Mouse (Mus musculus) midbrain, postnatal 0 days (tissue): ENCODE measurements around the gene Kcnh7. TPM values are rescaled to one million over a fixed set of nuclear protein-coding genes. Genes with fewer than 3 reads are reported as not detected.
A peak's percentile ranks its signal among the peaks of the same experiment; 100 is the strongest.

ENCODE experiments used
- ATAC-seq: fragments of 200-750 bp; cut with Nextera tagmentation; 2 replicates; pipeline ENCODE4 v1.8.0; 2017; ENCODE audit warnings: moderate number of reproducible peaks, mild to moderate bottlenecking, moderate TSS enrichment, moderate library complexity; ENCODE audit not compliant: low FRiP score
- DNase-seq: peaks from one replicate; pipeline ENCODE4 v3.0.0-alpha.2; 2015; ENCODE audit warnings: low spot score
- H3K27ac ChIP-seq: fragments of 300-500 bp; sonication (generic); 2 replicates; pipeline ENCODE4 v1.5.1; 2014; ENCODE audit warnings: low read depth, mild to moderate bottlenecking, low read length, mixed read lengths
- H3K27me3 ChIP-seq: fragments of 300-500 bp; sonication (generic); 2 replicates; pipeline ENCODE4 v1.6.1; 2014; ENCODE audit warnings: low read length, control low read depth, mixed read lengths; ENCODE audit not compliant: insufficient read depth
- H3K36me3 ChIP-seq: fragments of 300-500 bp; sonication (generic); 2 replicates; pipeline ENCODE4 v1.6.1; 2014; ENCODE audit warnings: low read length, control low read depth, mixed read lengths; ENCODE audit not compliant: insufficient read depth
- H3K4me1 ChIP-seq: fragments of 300-500 bp; sonication (generic); 2 replicates; pipeline ENCODE4 v1.6.1; 2014; ENCODE audit warnings: mild to moderate bottlenecking, control low read depth, antibody characterized with exemption, low read length, mixed read lengths; ENCODE audit not compliant: insufficient read depth
- H3K4me2 ChIP-seq: fragments of 300-500 bp; sonication (generic); 2 replicates; pipeline ENCODE4 v1.6.1; 2014; ENCODE audit warnings: low read depth, mild to moderate bottlenecking, low read length, mixed read lengths; ENCODE audit not compliant: poor library complexity, severe bottlenecking
- H3K4me3 ChIP-seq: fragments of 300-500 bp; sonication (generic); 2 replicates; pipeline ENCODE4 v1.5.1; 2014; ENCODE audit warnings: low read depth, mild to moderate bottlenecking, low read length, moderate library complexity
- H3K9ac ChIP-seq: fragments of 300-500 bp; sonication (generic); replicated peaks from 2 replicates; pipeline ENCODE4 v1.6.1; 2014; ENCODE audit warnings: mild to moderate bottlenecking, low read length, moderate library complexity, mixed read lengths; ENCODE audit not compliant: poor library complexity, severe bottlenecking
- H3K9me3 ChIP-seq: fragments of 300-500 bp; sonication (generic); 2 replicates; pipeline ENCODE4 v1.6.1; 2016; ENCODE audit warnings: low read length, control low read depth
- CTCF ChIP-seq: IDR thresholded peaks from 2 replicates; pipeline ENCODE4 v1.5.1; 2016; ENCODE audit warnings: antibody characterized with exemption, mild to moderate bottlenecking
- WGBS: fragments of 180-500 bp; shearing (Covaris S2); extraction: QIAGEN DNeasy Blood & Tissue Kit; methylation state at CpG from one replicate; pipeline ENCODE4 v1.1.7; 2014; 5-methylcytosine and 5-hydroxymethylcytosine counted together
- polyA plus RNA-seq: library from polyadenylated mRNA; unstranded; fragments of >200 nt; fragmentation: Nextera tagmentation; extraction: Ambion mirVana; gene quantifications from 2 replicates; pipeline ENCODE4 v1.2.1, GENCODE M21; 2015
- total RNA-seq: library from RNA; depleted of rRNA; stranded (reverse); fragments of >200 nt; gene quantifications from 2 replicates; pipeline ENCODE4 v1.2.3, GENCODE M21; 2014; rRNA removed

Kcnh7 gene
- total RNA-seq (10.5 and 17.8 TPM in 2 replicates), polyA plus RNA-seq (6.5 and 8.6 TPM in 2 replicates)

DNA sequence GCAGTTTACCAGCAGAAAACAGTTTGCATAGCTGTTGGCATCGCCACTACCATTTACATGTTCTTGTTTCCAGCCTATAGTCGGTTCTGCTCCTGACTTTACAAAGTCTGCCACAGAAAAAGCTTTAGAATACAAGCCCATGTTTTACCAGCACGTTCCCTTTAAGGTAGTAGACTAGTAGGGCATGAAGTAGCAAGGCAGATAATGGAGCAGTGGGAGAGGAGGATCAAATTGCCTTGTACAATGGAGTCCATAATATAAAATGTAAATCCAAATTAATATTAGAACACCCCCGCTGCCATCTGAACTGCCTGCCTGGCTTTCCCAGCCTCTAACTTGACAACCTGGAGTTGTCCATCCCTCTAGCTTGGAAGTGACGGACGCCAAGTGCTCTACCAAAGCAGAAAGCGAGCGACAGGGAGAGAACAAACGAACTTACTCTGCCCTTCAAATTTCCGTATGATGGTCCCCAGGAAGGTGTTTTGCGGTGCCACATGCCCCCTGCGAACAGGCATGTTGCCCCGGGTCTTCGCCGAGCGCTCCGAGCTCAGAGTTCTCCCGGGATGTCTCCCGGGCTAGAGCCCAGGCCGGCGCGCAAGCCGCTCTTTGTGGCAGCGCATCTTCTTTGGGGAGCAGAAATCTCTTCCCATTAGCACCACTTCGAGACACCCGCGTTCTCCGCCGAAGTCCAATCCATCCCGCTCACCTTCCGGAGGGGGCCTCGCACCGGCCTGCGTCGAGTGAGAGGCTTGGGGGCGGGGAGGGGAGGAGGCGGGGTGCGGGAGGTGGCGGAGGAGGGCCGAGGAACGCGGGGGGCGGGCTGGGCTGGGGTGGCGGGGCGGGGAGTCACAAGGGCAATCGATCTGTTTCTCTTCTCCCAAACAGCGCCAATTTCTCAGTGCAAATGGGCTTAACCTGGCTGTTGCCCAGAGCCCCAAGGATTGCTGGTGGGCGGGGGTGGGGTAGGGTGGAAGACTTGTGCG, at the start of gene Kcnh7:
Gene Kcnh7 (minus strand): TSS at position 725 of the 983 bp plus-strand sequence.
- peak within 1 kb of the TSS; percentile 57 for H3K4me2 ChIP-seq
- whole genome bisulfite sequencing, result under 1% methylated on average over 37 of the region's 49 CpGs
- DNase-seq, result peak; percentile 57
- peak within 1 kb of the TSS; percentile 66 for H3K4me3 ChIP-seq
- no peaks in the 10 kb centered on the region for H3K27me3 ChIP-seq
- TF ChIP-seq CTCF, result no peak
- H3K36me3 ChIP-seq, result no peaks in the 10 kb centered on the region
- peak within 1 kb of the TSS; percentile 87 for H3K27ac ChIP-seq
- peak; percentile 86 for ATAC-seq
- no peaks in the 10 kb centered on the region for H3K9me3 ChIP-seq
- peak within 1 kb of the TSS; percentile 77 for H3K9ac ChIP-seq
- no peaks in the 10 kb centered on the region for H3K4me1 ChIP-seq

GRCm38 (mm10) chr2:63207435-63207834, 23.3 kb upstream of the Kcnh7 start:
- TF ChIP-seq CTCF, result no peak
- no peak overlapping the region for H3K4me2 ChIP-seq
- 0 out of 2 replicates have a peak, but pooled peaks have one; percentile 23 for ATAC-seq
- WGBS, result 44% methylated on average over 3 of the region's 3 CpGs
- H3K9ac ChIP-seq, result no peak overlapping the region
- no peaks in the 10 kb centered on the region for H3K4me1 ChIP-seq
- peak; percentile 15 for DNase-seq
- H3K27me3 ChIP-seq, result no peaks in the 10 kb centered on the region
- H3K9me3 ChIP-seq, result no peaks in the 10 kb centered on the region
- H3K4me3 ChIP-seq, result no peak overlapping the region
- H3K27ac ChIP-seq, result no peak overlapping the region
- H3K36me3 ChIP-seq, result no peaks in the 10 kb centered on the region

DNA sequence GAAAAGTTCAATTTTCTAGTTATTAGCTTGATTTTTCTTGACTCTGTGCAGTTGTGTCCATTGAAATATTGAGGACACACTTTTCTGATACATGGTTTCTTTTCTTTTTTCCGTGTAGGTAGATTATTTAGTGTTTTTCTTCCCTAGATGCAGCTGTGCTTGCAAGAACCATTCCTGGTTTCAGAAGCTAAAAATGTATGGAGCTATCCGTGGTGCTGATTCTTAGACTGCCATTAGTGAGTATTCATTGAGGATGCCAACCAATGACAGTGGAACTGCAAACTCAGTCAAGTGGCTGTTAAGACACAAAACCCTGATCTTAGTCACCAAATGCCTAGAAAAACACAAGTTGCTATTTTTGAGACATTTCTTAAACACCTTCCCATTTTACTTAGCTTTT, 1.9 kb upstream of the Kcnh7 start:
- Histone ChIP-seq H3K36me3 (no peaks in the 10 kb centered on the region), H3K4me2 (no peak overlapping the region), H3K27me3 (no peaks in the 10 kb centered on the region), H3K27ac (no peak overlapping the region), H3K9ac (no peak overlapping the region), H3K9me3 (no peaks in the 10 kb centered on the region), H3K4me1 (no peaks in the 10 kb centered on the region), H3K4me3 (no peak overlapping the region)
- ATAC-seq (no peak), DNase-seq (peak; percentile 30)
- 2% methylated on average over 2 of the region's 2 CpGs for WGBS
- TF ChIP-seq CTCF, result no peak

DNA sequence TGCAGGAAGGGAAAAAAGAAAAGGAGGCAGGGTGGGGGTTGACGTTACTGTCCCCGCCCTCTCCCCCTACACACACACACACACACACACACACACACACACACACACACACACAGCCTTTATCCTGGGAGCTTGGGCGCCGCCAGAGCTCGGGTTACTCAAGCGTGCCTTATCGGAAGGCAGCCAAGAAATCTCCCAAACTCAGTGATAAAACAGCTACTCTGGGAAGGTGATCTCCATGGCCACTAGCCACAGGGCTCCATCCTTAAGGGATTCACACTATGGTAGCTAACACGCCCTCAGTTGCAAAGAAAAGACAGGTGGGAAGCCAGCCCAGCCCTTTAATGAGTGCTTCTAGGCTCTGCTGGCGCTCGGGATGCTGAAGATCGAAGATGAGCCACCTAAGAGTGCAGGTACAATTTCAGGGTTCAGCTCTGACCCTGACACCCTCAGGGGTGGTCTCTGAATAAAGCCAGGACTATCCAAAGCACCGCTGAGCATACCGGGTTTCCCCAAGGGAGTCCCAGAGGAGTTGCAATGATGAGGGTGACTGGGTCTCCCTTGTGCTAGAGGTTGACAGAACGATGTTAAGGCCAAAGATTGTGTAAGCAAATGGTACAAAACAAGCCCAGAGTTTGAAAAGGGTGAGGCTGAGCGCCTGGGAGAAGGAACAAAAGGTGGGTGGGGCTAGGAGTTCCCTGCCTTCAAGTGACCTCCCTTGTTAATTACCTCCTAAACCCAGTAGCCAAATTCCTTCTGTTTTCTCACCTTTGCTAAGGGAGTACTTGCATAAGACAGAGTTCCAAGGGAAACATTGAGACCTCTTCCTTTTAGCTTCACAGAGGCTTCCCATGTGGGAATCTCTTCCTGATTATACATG, 704 bp upstream of the Kcnh7 start:
- Histone ChIP-seq H3K27me3 (no peaks in the 10 kb centered on the region), H3K4me2 (peak overlapping the region; percentile 57), H3K27ac (peak overlapping the region; percentile 87), H3K4me1 (no peaks in the 10 kb centered on the region), H3K4me3 (peak overlapping the region; percentile 66), H3K9ac (peak overlapping the region; percentile 77), H3K9me3 (no peaks in the 10 kb centered on the region), H3K36me3 (no peaks in the 10 kb centered on the region)
- peak; percentile 51 for DNase-seq
- WGBS, result 2% methylated on average over 15 of the region's 15 CpGs
- ATAC-seq, result peak; percentile 88
- TF ChIP-seq CTCF, result no peak

- Histone ChIP-seq H3K27me3 (no peaks in the 10 kb centered on the region), H3K4me3 (no peak overlapping the region), H3K27ac (no peak overlapping the region), H3K9me3 (no peaks in the 10 kb centered on the region), H3K4me2 (no peak overlapping the region), H3K4me1 (no peaks in the 10 kb centered on the region), H3K36me3 (no peaks in the 10 kb centered on the region), H3K9ac (no peak overlapping the region)
- DNase-seq (no peak), ATAC-seq (no peak)
- no peak for TF ChIP-seq CTCF
Measured at GRCm38 (mm10) chr2:63153701-63154100, 30.4 kb downstream of the Kcnh7 start.
